Mouse (Mus musculus): ENCODE measurements around the gene Tet2.

- no peak for TF ChIP-seq CTCF (IDR thresholded peaks at IDR 0.05; ENCODE audit: insufficient read depth, low read length)
- TF ChIP-seq POLR2A (IDR thresholded peaks at IDR 0.05; ENCODE audit: borderline replicate concordance, extremely low read depth, low read depth, low read length): no peak
These were observed 30.0 kb upstream of the Tet2 start for GRCm38 (mm10) chr3:133574969-133575368.

Data from lung, adult 2 months (tissue).